Mouse (Mus musculus) CH12.LX (cell line): Measurements from ENCODE around the gene Lrmda. TPM values are rescaled to one million over a fixed set of nuclear protein-coding genes. Genes with fewer than 3 reads are reported as not detected.

Experiments
- DNase-seq: peaks from one replicate; pipeline ENCODE4 v3.0.0-alpha.2; 2013; ENCODE audit errors: extremely low read depth
- H3K27ac ChIP-seq: 2 replicates; pipeline ENCODE4 v1.5.1; 2012; ENCODE audit warnings: low read depth, mild to moderate bottlenecking, control low read depth, moderate library complexity; ENCODE audit not compliant: insufficient read depth
- H3K27me3 ChIP-seq: replicated peaks from 2 replicates; pipeline ENCODE3; 2012; ENCODE audit warnings: inconsistent platforms
- H3K36me3 ChIP-seq, 2 experiments: replicated peaks in 1 of 2; 2 replicates each; pipeline versions ENCODE3 to v1.6.1; 2012; ENCODE audit warnings: inconsistent platforms in 1 of 2, low read length in 1 of 2, mild to moderate bottlenecking in 1 of 2, mixed read lengths in 1 of 2, moderate library complexity in 1 of 2; ENCODE audit not compliant: control insufficient read depth in 1 of 2, insufficient read depth in 1 of 2
- H3K4me1 ChIP-seq, 2 experiments: 2 replicates each; pipeline ENCODE4 v1.6.1; 2012; ENCODE audit warnings: inconsistent platforms in 1 of 2, moderate library complexity in 1 of 2; ENCODE audit not compliant: insufficient read depth in 2 of 2, control insufficient read depth in 1 of 2
- H3K4me2 ChIP-seq: 2 replicates; pipeline ENCODE4 v1.6.1; 2012; ENCODE audit warnings: low read depth, mild to moderate bottlenecking, control low read depth; ENCODE audit not compliant: poor library complexity, insufficient read depth, severe bottlenecking
- H3K4me3 ChIP-seq, 3 experiments: fragments of 150-350 bp in 1 of 3; sonication (generic) in 1 of 3; replicated peaks in 1 of 3; 2 replicates each; pipeline versions ENCODE3 to v1.5.1; 2011 to 2012; ENCODE audit warnings: low read depth in 2 of 3, low read length in 2 of 3, mild to moderate bottlenecking in 2 of 3, moderate library complexity in 2 of 3, control low read depth in 1 of 3, improper control_type of control experiment in 1 of 3, inconsistent platforms in 1 of 3, mixed read lengths in 1 of 3; ENCODE audit not compliant: poor library complexity in 1 of 3
- H3K79me2 ChIP-seq: replicated peaks from 2 replicates; pipeline ENCODE4 v1.6.1; 2012; ENCODE audit warnings: mild to moderate bottlenecking, moderate library complexity; ENCODE audit not compliant: control insufficient read depth, poor library complexity, insufficient read depth, severe bottlenecking; ENCODE audit errors: extremely low read depth
- H3K9ac ChIP-seq: 2 replicates; pipeline ENCODE4 v1.6.1; 2012; ENCODE audit warnings: low read depth, mild to moderate bottlenecking, control low read depth, moderate library complexity; ENCODE audit not compliant: insufficient read depth
- H3K9me3 ChIP-seq: replicated peaks from 2 replicates; pipeline ENCODE3; 2012; ENCODE audit warnings: low read length, inconsistent platforms, mixed read lengths
- EP300 ChIP-seq: IDR thresholded peaks from 2 replicates; pipeline ENCODE4 v1.6.1; 2011; ENCODE audit warnings: low read length, improper control_type of control experiment
- GABPA ChIP-seq: IDR thresholded peaks from 2 replicates; pipeline ENCODE4 v1.6.1; 2012; ENCODE audit warnings: low read depth, low read length, improper control_type of control experiment, inconsistent platforms; ENCODE audit not compliant: insufficient replicate concordance
- JUN ChIP-seq: IDR thresholded peaks from 2 replicates; pipeline ENCODE4 v1.6.1; 2011; ENCODE audit warnings: low read depth, mild to moderate bottlenecking, low read length, improper control_type of control experiment, moderate library complexity; ENCODE audit not compliant: insufficient read depth
- JUND ChIP-seq: conservative IDR thresholded peaks from 2 replicates; pipeline ENCODE4 v1.6.1; 2011; ENCODE audit warnings: low read depth, low read length, improper control_type of control experiment
- MAFK ChIP-seq: IDR thresholded peaks from 2 replicates; pipeline ENCODE4 v1.6.1; 2011; ENCODE audit warnings: low read length, improper control_type of control experiment; ENCODE audit not compliant: insufficient replicate concordance
- MXI1 ChIP-seq: IDR thresholded peaks from 2 replicates; pipeline ENCODE4 v1.6.1; 2011; ENCODE audit warnings: mild to moderate bottlenecking, low read depth, low read length, improper control_type of control experiment
- MYC ChIP-seq: IDR thresholded peaks from 2 replicates; pipeline ENCODE4 v1.6.1; 2011; ENCODE audit warnings: low read depth, mild to moderate bottlenecking, improper control_type of control experiment, low read length
- PAX5 ChIP-seq: IDR thresholded peaks from 2 replicates; pipeline ENCODE4 v1.6.1; 2012; ENCODE audit warnings: low read length, inconsistent platforms, mixed read lengths
- RAD21 ChIP-seq: IDR thresholded peaks from 2 replicates; pipeline ENCODE4 v1.6.1; 2011; ENCODE audit warnings: low read depth, mild to moderate bottlenecking, low read length, improper control_type of control experiment, moderate library complexity
- SMC3 ChIP-seq: IDR thresholded peaks from 2 replicates; pipeline ENCODE4 v1.6.1; 2011; ENCODE audit warnings: low read depth, low read length, improper control_type of control experiment
- TBP ChIP-seq: conservative IDR thresholded peaks from 2 replicates; pipeline ENCODE4 v1.6.1; 2011; ENCODE audit warnings: low read depth, low read length, improper control_type of control experiment
- TCF12 ChIP-seq: IDR thresholded peaks from 2 replicates; pipeline ENCODE4 v1.6.1; 2014; ENCODE audit warnings: low read depth, mild to moderate bottlenecking, inconsistent platforms, low read length, improper control_type of control experiment
- USF1 ChIP-seq: IDR thresholded peaks from 2 replicates; pipeline ENCODE4 v1.6.1; 2014; ENCODE audit warnings: low read depth, mild to moderate bottlenecking, inconsistent platforms, low read length, improper control_type of control experiment
- ZC3H11A ChIP-seq: IDR thresholded peaks from 2 replicates; pipeline ENCODE4 v1.6.1; 2012; ENCODE audit warnings: low read depth, mild to moderate bottlenecking, inconsistent platforms, low read length, improper control_type of control experiment
- ZMIZ1 ChIP-seq: IDR thresholded peaks from 2 replicates; pipeline ENCODE4 v1.6.1; 2012; ENCODE audit warnings: low read depth, mild to moderate bottlenecking, inconsistent platforms, low read length, improper control_type of control experiment
- dilution Hi-C: fragments of 300-500 bp; cut with MboI; formaldehyde crosslinking; loops from 2 replicates; pipeline ENCODE4 v1.14.3; 2020; ENCODE audit warnings: low sequenced_read_pairs; ENCODE audit not compliant: extremely low pct_unique_long_range_greater_than_20kb, extremely low pct_ligation_motif_present
- in situ Hi-C: fragments of 300-500 bp; cut with MboI; formaldehyde crosslinking; loops from 3 replicates; pipeline ENCODE4 v1.14.3; 2019; ENCODE audit warnings: low sequenced_read_pairs, low pct_ligation_motif_present, low pct_unique_long_range_greater_than_20kb, mixed read lengths
- polyA plus RNA-seq: library from polyadenylated mRNA; unstranded; fragments of >175 nt; gene quantifications from 2 replicates; pipeline ENCODE4 v1.2.1, GENCODE M21; 2012; ENCODE audit warnings: low read depth; ENCODE audit not compliant: insufficient read length
- total RNA-seq, 2 experiments: library from RNA; depleted of rRNA; stranded (reverse); fragments of 300-350 nt in 1 of 2; fragments of >200 nt in 1 of 2; gene quantifications; 2 replicates each; pipeline ENCODE4 v1.2.3; 2012 to 2014

Lrmda gene
- total and polyA plus RNA-seq, 3 experiments = 0.89 to 3.7 (median 1.9) TPM

- Histone ChIP-seq H3K4me2 (peak overlapping the region; percentile 82), H3K27me3 (no peaks in the 10 kb centered on the region), H3K27ac (no peak overlapping the region), H3K79me2 (no peaks in the 10 kb centered on the region; the same call in 1 of the 2 replicates), H3K4me1 (peaks cover 3 to 30% of the 10 kb centered on the region in 2 experiments; a peak in 2 of 4 replicates), H3K9ac (peak overlapping the region; percentile 66), H3K9me3 (no peaks in the 10 kb centered on the region), H3K36me3 (peaks cover 0 to 29% of the 10 kb centered on the region in 2 experiments), H3K4me3 (peak overlapping the region in 2 of 3 experiments; percentile 57 to 61)
- in situ Hi-C loops = no loop called here
- dilution Hi-C loops = no loop called here
- TF ChIP-seq MAFK = peak; percentile 87
- no peak for TF ChIP-seq USF1
- DNase-seq = no peak
Observed at GRCm38 (mm10) chr14:22928683-22929082, 909.2 kb downstream of the Lrmda start.

DNA sequence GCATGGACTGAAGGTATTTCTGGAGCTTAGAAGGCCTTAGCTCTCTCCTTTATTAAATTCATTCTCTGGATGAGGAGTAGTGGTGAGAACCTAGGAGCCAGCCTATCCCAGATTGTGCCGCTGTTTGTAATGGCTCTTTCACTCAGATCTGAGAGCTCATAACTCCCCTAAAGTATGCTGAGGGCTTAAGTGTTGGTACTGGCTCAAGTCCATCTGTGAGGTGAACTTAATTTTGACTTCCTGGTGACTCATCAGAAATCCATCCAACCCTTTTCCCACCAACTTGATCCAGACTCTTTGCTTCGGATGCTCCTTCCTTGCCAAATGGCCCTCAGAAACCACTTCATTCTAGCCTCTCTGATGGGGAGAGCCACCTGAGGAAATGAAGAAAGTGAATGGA, 910.1 kb downstream of the Lrmda start:
- Histone ChIP-seq H3K27ac (no peak overlapping the region), H3K9me3 (no peaks in the 10 kb centered on the region), H3K27me3 (no peaks in the 10 kb centered on the region), H3K4me2 (0 out of 2 replicates have a peak overlapping the region, but pooled peaks have one; percentile 21), H3K9ac (no peak overlapping the region), H3K79me2 (no peaks in the 10 kb centered on the region; the same call in 1 of the 2 replicates), H3K36me3 (peaks cover 0 to 29% of the 10 kb centered on the region in 2 experiments), H3K4me1 (peaks cover 3 to 25% of the 10 kb centered on the region in 2 experiments; a peak in 2 of 4 replicates), H3K4me3 (peak overlapping the region in 1 of 3 experiments; percentile 5)
- dilution Hi-C loops (no loop called here), in situ Hi-C loops (no loop called here)
- DNase-seq = no peak
- TF ChIP-seq EP300 = no peak
- no peak for TF ChIP-seq ZC3H11A
- no peak for TF ChIP-seq TCF12
- no peak for TF ChIP-seq SMC3
- TF ChIP-seq ZMIZ1 = no peak
- no peak for TF ChIP-seq GABPA
- TF ChIP-seq PAX5 = no peak
- no peak for TF ChIP-seq MXI1
- no peak for TF ChIP-seq JUND
- TF ChIP-seq MYC = no peak
- no peak for TF ChIP-seq JUN
- TF ChIP-seq RAD21 = no peak
- no peak for TF ChIP-seq TBP
- TF ChIP-seq, all 38 proteins: peak for 0
